Mouse (Mus musculus): ENCODE measurements at regions not wholly inside any gene's neighbourhood (a gene's known extent, or its start where the extent isn't known, plus 50 kb on each side); places are given as distances from the start of the nearest gene placed in this dataset.

GRCm38 (mm10) chr17:4163502-4163901 lies 467.4 kb upstream of the Nox3 start:
- no peak for TF ChIP-seq MYOD1 (IDR thresholded peaks at IDR 0.05; ENCODE audit: control insufficient read depth in 1 of 3, insufficient read length in 2 of 3, low read depth in 2 of 3)
- TF ChIP-seq POLR2A (IDR thresholded peaks at IDR 0.05; ENCODE audit: insufficient read length, low read depth), result no peak
- no peak for TF ChIP-seq POLR2AphosphoS2 (IDR thresholded peaks at IDR 0.05; ENCODE audit: insufficient read length, low read depth)
- TF ChIP-seq TCF12 (IDR thresholded peaks at IDR 0.05; ENCODE audit: insufficient read depth, poor library complexity, severe bottlenecking), result no peak
- no peak for TF ChIP-seq MYOG (IDR thresholded peaks at IDR 0.05; ENCODE audit: control insufficient read depth in 1 of 3, insufficient read depth in 1 of 3, insufficient read length in 2 of 3, low read depth in 2 of 3)
